8 mouse cellular contexts compared by ENCODE assay signal in genomic region chr6:125081797-125082560, GRCm38 (mm10). TPM values are rescaled to one million over a fixed set of nuclear protein-coding genes. Genes with fewer than 3 reads are reported as not detected.
A peak's percentile ranks its signal among the peaks of the same experiment; 100 is the strongest.
DNase-seq lines count a peak whose midpoint lies in the region; ATAC-seq lines count a peak whose summit lies in the region.

No protein-coding gene starts in this region.

- no peaks in the 10 kb centered on the region for H3K27me3 ChIP-seq in lung, embryonic 15.5 days

- peak overlapping the region; percentile 37 for H3K9ac ChIP-seq in lung, embryonic 15.5 days

- H3K36me3 ChIP-seq in lung, embryonic 15.5 days = no peaks in the 10 kb centered on the region

- H3K9me3 ChIP-seq in lung, embryonic 15.5 days = no peaks in the 10 kb centered on the region

- H3K4me1 ChIP-seq in lung, embryonic 15.5 days = peaks cover 8% of the 10 kb centered on the region; the same call in 1 of the 2 replicates

- DNase-seq in WW6 (ENCODE audit: low read depth, low spot score) = peak; percentile 98
- DNase-seq in cerebellum, adult 18-20 months = peak; percentile 83 to 85
- DNase-seq in forelimb bud, embryonic 11.5 days (ENCODE audit: low read depth, low spot score) = peak; percentile 97
- DNase-seq in heart, postnatal 4 days = peak; percentile 95
- peak; percentile 90 for DNase-seq in layer of hippocampus, adult 9-11 months
- DNase-seq in retina, postnatal 7 days (ENCODE audit: low read depth, low spot score) = peak; percentile 94
- no peak for DNase-seq in natural killer cell, adult 2 months (ENCODE audit: low spot score in 2 of 2)

- peak overlapping the region; percentile 66 for H3K4me2 ChIP-seq in lung, embryonic 15.5 days

- peak; percentile 92 for ATAC-seq in lung, embryonic 15.5 days (ENCODE audit: borderline replicate concordance, extremely low read depth, low FRiP score, low TSS enrichment)

- peak overlapping the region; percentile 39 for H3K4me3 ChIP-seq in lung, embryonic 15.5 days

- WGBS in lung, embryonic 15.5 days = 24% methylated on average over 45 of the region's 45 CpGs

- H3K27ac ChIP-seq in lung, embryonic 15.5 days = peak overlapping the region; percentile 39; the same call in 1 of the 2 replicates

RNA-seq across cellular contexts. Expression of gene Chd4, which starts 13.8 kb away (rescaled TPM):
- 100 to 1,000 TPM; 202 to 210 TPM for total RNA-seq in heart, postnatal 4 days (2021)
- 68.5 and 69.3 TPM in 2 replicates for polyA plus RNA-seq in lung, embryonic 15.5 days (2015; fragmentation: Nextera tagmentation; extraction: Ambion mirVana)

RNA-seq across cellular contexts. Expression of gene Lpar5, which starts 14.3 kb away (rescaled TPM):
- not detected for total RNA-seq in heart, postnatal 4 days (2021)
- polyA plus RNA-seq in lung, embryonic 15.5 days (2015; fragmentation: Nextera tagmentation; extraction: Ambion mirVana) = 0.38 and 0.69 TPM in 2 replicates

RNA-seq across cellular contexts. Expression of gene Acrbp, which starts 32.5 kb away (rescaled TPM):
- total RNA-seq in heart, postnatal 4 days (2021) = 1 to 10 TPM; 1.7 to 3.2 TPM
- polyA plus RNA-seq in lung, embryonic 15.5 days (2015; fragmentation: Nextera tagmentation; extraction: Ambion mirVana) = 10.8 and 12.9 TPM in 2 replicates

RNA-seq across cellular contexts. Expression of gene Ing4, which starts 42.4 kb away (rescaled TPM):
- 10 to 100 TPM; 40.8 to 43.6 TPM for total RNA-seq in heart, postnatal 4 days (2021)
- 138 and 149 TPM in 2 replicates for polyA plus RNA-seq in lung, embryonic 15.5 days (2015; fragmentation: Nextera tagmentation; extraction: Ambion mirVana)

RNA-seq across cellular contexts. Expression of gene Nop2, which starts 49.7 kb away (rescaled TPM):
- total RNA-seq in heart, postnatal 4 days (2021) = 10 to 100 TPM; 24.4 to 25.3 TPM
- 56.5 and 58.8 TPM in 2 replicates for polyA plus RNA-seq in lung, embryonic 15.5 days (2015; fragmentation: Nextera tagmentation; extraction: Ambion mirVana)

Comparison
In these comparisons a context has a peak if more than half of its experiments do, and no peak if none do; other contexts are left out.
1. DNase-seq: peak in WW6 (single experiment), cerebellum, adult 18-20 months (2 of 2), forelimb bud, embryonic 11.5 days (single experiment), heart, postnatal 4 days (single experiment), layer of hippocampus, adult 9-11 months (single experiment) and retina, postnatal 7 days (single experiment); none in natural killer cell, adult 2 months (0 of 2).